Mouse (Mus musculus): ENCODE measurements at regions not wholly inside any gene's neighbourhood (a gene's known extent, or its start where the extent isn't known, plus 50 kb on each side); places are given as distances from the start of the nearest gene placed in this dataset.

DNA sequence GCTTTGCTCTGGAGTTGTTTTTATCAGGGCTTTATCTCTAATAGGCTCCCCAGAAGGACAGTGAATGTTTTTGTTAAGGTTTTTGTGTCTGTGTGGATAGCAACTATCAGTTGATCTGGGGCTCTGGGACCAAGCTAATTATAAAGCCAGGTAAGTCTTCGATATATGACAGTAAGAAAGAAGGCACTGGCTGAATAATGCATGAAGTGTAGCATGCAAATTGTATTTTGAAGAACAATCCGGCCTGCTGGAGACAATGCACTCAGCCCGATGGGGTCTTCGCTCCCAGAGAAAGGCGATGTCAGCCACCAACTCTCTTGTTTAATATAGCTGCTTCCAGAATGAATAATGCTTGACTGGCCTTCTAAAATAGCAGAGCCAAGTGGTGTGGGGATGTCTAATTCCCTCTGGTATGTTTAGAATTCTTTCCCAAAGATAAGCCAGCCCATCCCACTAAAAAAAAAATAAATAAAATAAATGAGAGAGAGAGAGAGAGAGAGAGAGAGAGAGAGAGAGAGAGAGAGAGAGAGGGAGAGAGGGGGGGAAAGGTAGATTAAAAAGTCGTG, 68.6 kb downstream of the Dad1 start:
- no peak for DNase-seq

DNA sequence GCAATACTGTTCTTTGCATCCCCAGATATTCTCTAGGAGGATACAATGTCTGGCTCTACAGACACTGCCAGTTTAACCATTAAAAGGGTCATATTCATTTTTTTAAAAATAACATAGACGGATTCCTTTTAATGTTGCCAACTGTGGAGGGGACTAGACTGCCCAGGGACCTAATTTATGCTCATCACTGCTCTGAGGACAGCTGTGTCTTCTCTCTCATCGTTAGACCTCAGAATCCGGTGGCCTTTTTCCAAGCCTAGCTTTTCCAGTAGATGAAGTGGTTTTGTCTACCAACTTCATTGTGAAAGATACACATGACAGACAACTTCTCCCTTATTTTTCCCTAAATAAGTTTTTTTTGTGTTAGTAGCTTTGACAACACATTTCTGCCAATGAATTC, 70.0 kb downstream of the Dad1 start:
- DNase-seq = no peak

DNA sequence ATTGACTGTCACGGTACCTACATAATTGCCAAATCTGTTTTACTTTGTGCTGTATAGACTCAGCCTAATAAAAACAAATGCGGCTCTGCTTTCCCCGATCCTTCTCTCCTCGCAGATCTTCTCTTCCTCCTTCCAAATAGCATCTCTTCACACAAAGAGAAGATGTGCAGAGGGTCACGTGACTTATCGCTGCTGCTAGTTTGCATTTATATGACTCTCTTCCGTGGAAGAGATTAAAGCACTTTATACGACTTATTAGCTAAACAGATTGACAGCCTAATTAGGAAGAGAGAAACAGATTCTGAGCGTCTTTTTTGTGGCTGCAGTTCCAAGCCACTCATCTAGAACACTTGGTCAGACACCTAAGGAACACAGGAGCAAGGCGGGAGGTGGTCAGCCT, 71.1 kb downstream of the Dad1 start:
- no peak for DNase-seq

GRCm38 (mm10) chr14:54181306-54181705, 72.6 kb downstream of the Dad1 start:
- no peak for DNase-seq

DNA sequence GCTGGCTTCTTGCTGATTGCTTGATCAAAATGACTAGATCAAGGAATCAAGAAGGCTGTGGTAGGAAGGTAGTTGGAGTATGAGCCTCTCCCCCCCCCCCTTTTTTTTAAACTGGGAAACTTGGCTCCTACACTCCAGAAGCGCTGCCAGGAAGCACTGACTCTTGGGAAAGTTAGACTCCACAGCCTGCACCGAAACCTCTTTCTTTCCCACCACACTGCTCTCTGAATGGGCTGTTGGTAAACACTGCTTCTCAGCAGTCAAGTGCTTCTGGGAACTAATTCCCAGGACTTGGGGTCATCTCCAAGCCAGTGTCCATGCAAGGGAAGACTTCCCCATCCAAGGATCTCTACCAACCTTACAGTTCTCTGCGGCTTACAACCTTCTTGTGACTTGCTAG, 73.2 kb downstream of the Dad1 start:
- peak in 1 of 2 experiments; percentile 14 for DNase-seq

- DNase-seq = no peak
These were observed 73.6 kb downstream of the Dad1 start for GRCm38 (mm10) chr14:54180271-54180670.

DNA sequence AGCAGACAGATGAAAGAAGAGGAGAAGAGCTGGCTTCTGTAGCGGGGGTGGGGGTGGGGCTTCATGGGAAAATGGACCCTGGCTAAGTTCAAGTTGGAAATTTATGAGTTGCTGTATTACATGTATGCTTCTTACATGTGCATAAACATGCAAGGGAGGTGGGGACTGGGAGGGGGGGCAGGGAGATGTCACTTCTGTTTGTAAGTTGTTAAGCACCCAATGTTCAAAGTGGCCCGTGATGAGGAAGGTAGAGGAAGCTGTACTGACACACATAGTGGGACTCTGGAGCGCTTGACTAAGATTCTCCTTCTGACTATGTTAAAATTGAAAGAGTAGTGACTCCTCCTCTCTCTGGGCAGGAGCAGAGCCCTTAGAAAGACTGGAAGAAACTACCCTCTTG, 75.0 kb downstream of the Dad1 start:
- DNase-seq = no peak

GRCm38 (mm10) chr14:54176469-54176868, 77.4 kb downstream of the Dad1 start:
- DNase-seq = no peak

- no peak for DNase-seq
These were observed 78.4 kb downstream of the Dad1 start for GRCm38 (mm10) chr14:54175476-54175875.

DNA sequence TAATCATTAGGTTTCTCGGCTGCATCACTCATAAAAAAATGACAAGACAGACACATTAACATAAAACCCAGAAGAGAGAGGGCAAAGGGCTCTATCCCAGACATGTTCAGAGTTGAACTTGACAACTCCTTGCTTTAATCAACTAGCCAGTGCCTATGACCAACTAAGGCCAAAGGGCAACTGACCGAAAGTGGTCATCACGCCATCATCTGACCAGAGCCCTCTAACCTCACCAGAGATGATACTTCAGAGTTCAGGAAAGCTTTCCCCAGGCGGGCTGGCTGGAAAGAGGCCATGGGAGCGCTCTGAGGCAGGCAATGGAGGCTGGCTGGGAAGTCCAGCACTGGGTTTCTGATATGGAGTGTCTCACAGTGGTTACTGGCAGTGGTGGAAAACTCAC, 80.6 kb downstream of the Dad1 start:
- no peak for DNase-seq

GRCm38 (mm10) chr14:54169254-54169653, 84.7 kb downstream of the Dad1 start:
- no peak for DNase-seq

GRCm38 (mm10) chr14:54168414-54168931, 85.4 kb downstream of the Dad1 start:
- DNase-seq = no peak

- no peak for DNase-seq
These were observed 87.8 kb downstream of the Dad1 start for GRCm38 (mm10) chr14:54166057-54166456.

- no peak for DNase-seq
These were observed 89.0 kb downstream of the Dad1 start for GRCm38 (mm10) chr14:54164874-54165273.

DNA sequence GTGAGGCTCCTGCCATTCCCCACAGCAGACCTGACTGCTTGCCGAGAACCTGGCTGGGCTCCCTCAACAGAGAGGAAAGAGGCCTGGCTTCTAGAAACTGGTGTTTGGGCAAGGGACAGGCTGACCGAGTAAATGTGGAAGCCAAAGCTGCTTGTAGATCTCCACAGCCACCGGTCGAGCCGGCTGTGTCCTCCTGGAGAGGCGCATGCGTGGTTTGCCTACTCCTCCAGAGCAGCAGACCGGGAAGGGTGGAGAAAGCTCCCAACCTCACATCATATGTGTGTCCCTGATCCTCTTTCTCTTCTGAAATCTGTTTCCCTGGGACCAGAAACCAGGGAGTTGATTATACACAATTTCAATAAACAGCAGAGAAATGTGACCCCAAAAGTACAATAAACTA, 92.0 kb downstream of the Dad1 start:
- DNase-seq = peak in 1 of 2 experiments; percentile 17

DNA sequence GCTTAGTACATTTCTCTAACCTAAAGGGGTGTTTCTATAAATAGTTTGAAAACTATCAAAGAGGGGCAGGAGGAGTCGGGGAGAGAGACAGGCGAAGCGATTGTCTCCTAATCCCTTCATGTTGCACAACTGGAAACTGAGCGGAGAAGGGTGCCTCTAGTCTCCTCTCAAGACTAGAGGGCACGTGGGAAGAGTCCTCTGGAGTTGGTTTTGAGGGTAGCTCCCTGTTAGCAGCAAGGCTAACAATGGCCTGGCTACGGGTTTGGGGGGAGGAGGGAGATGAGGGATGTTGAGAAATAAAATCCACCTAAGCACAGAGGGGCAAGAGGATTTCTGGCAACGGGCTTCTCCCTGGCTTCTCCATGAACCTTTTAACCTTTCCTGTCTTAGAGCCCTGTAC, 92.7 kb downstream of the Dad1 start:
- DNase-seq = no peak

GRCm38 (mm10) chr14:54159816-54160215, 94.1 kb downstream of the Dad1 start:
- DNase-seq = no peak

- DNase-seq = no peak
These were observed 95.5 kb downstream of the Dad1 start for GRCm38 (mm10) chr14:54158214-54158965.

GRCm38 (mm10) chr14:54156536-54156935, 97.4 kb downstream of the Dad1 start:
- no peak for DNase-seq

GRCm38 (mm10) chr14:54152485-54153235, 101.2 kb downstream of the Dad1 start:
- peak; percentile 66 to 77 for DNase-seq

DNA sequence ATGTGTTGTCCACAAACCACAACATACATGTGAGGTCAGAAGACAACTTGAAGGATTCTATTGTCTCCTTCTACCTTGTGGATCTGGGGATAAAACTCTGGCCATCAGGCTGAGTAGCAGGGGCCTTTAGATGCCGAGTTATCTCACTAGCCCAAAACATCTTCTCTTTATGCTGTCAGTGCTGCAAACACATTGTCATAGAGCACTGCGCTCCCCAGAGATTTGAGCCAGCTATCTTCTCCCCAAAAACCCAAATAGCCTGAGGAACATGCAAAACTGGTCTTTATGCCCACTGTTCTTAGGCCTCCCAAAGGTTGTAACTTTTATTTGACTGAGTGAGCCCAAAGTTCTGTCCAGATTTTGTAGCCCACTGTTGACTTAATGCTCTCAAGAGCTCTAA, 102.0 kb downstream of the Dad1 start:
- no peak for DNase-seq

DNA sequence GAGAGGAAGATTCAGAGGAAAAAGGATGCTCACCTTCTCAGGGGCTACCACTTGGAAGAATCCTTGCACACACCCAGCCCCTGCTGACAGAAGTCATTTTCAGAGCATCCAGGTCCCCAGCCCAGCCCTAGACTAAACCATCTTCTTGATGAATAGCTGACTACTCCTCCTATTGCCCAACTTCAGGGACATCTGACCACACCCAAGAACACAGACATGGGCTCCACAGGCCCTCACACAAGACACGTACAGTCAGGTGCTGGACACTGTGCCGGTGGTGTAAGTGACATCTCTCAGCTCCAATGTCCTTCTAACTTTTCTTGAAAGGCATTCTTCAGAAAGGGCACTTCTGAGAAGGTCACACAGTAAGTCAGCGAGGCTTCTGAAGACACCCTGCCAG, 102.6 kb downstream of the Dad1 start:
- DNase-seq = no peak

DNA sequence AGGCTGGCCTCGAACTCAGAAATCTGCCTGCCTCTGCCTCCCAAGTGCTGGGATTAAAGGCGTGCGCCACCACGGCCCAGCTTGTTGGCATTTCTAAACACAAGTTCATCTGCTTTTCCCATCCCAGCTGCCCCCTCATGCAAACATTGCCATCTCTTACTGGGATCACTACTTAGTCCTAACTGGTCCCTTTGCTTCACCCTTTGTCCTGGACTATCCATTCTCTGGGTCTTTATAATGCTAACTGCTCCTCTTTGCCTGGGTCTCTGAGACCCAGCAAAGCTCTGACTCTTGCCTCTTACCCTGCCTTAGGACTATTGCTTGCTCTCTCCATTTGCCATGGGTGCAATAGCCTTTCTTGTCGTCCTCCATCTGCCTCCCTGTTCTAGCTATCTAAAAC, 103.7 kb downstream of the Dad1 start:
- no peak for DNase-seq

GRCm38 (mm10) chr14:54148626-54149025, 105.3 kb downstream of the Dad1 start:
- no peak for DNase-seq
